Mouse (Mus musculus) CD4-positive, CD25-positive, alpha-beta regulatory T cell, adult 4 months (primary cell): Measurements from ENCODE around the gene Osr1. TPM values are rescaled to one million over a fixed set of nuclear protein-coding genes. Genes with fewer than 3 reads are reported as not detected.

Experiments used
- ATAC-seq: one replicate; pipeline ENCODE4 v1.8.0; 2017
- polyA plus RNA-seq, 2 experiments: library from polyadenylated mRNA; unstranded; fragments of 100-300 nt; shearing (Covaris generic); gene quantifications; one replicate each; pipeline ENCODE4 v1.2.1; 2017

The Osr1 gene
- polyA plus RNA-seq, 2 experiments from 2014 or later, result not detected

- no peak for ATAC-seq
Measured at GRCm38 (mm10) chr12:9587732-9588131, 17.8 kb downstream of the Osr1 start.

GRCm38 (mm10) chr12:9589561-9590134, 19.7 kb downstream of the Osr1 start:
- ATAC-seq, result no peak

- no peak for ATAC-seq
Measured at GRCm38 (mm10) chr12:9591141-9591540, 21.2 kb downstream of the Osr1 start.

- ATAC-seq, result no peak
Measured at GRCm38 (mm10) chr12:9598219-9598618, 28.3 kb downstream of the Osr1 start.
